In genomic region chr19:6936299-6936698, GRCm38 (mm10) we compare ENCODE assay signal across 11 mouse cellular contexts. TPM values are rescaled to one million over a fixed set of nuclear protein-coding genes. Genes with fewer than 3 reads are reported as not detected.
A peak's percentile ranks its signal among the peaks of the same experiment; 100 is the strongest.
DNase-seq lines count a peak whose midpoint lies in the region; ATAC-seq and TF ChIP-seq lines count a peak whose summit lies in the region.
"Had no signal": no experiment of that assay in that cellular context is flagged by ENCODE, and none has a peak within 500 bp of the region (broad histone marks: within the 10 kb centered on the region; RNA-seq: fewer than 3 reads in every experiment).

No protein-coding gene starts in this region.

- no peak for TF ChIP-seq EP300 in liver, postnatal 0 days (IDR thresholded peaks at IDR 0.05; ENCODE audit: low read depth)
- TF ChIP-seq EP300 in MEL (IDR thresholded peaks at IDR 0.05; ENCODE audit: low read depth in 1 of 2, low read length in 2 of 2): no peak

- peak; percentile 56 for TF ChIP-seq RAD21 in MEL (IDR thresholded peaks at IDR 0.05; ENCODE audit: low read depth, low read length)

- no peak for ATAC-seq in cerebellum, adult (ENCODE audit: insufficient number of reproducible peaks, low FRiP score, low TSS enrichment)
- no peak for ATAC-seq in liver, postnatal 0 days

- peak; percentile 67 for TF ChIP-seq CTCF in liver, postnatal 0 days (IDR thresholded peaks at IDR 0.05; ENCODE audit: low read depth)
- TF ChIP-seq CTCF in MEL (IDR thresholded peaks at IDR 0.05 in 2 of 3, conservative IDR thresholded peaks at IDR 0.05 in 1 of 3; ENCODE audit: control insufficient read depth in 1 of 3, insufficient read depth in 1 of 3, low read depth in 2 of 3, low read length in 3 of 3, poor library complexity in 1 of 3, severe bottlenecking in 1 of 3): peak; percentile 54 to 72 (median 56)

- peak; percentile 59 to 64 for DNase-seq in cerebellum, postnatal 10 days
- DNase-seq in liver, postnatal 0 days: peak; percentile 54
- no peak for DNase-seq in liver
- peak; percentile 59 for DNase-seq in MEL (ENCODE audit: low read depth, low spot score)
- peak; percentile 58 for DNase-seq in naive thymus-derived CD4-positive, alpha-beta T cell, adult 2 months (ENCODE audit: low read depth)
- DNase-seq in Muller cell, postnatal 12 days (ENCODE audit: inconsistent ontology term): no peak
- no peak for DNase-seq in right cerebral cortex, postnatal 36 days (ENCODE audit: low spot score in 2 of 2)
- DNase-seq: gastrocnemius, postnatal 14 days had no signal

- no peak overlapping the region for H3K4me3 ChIP-seq in liver, postnatal 0 days (ENCODE audit: low read depth, low read length)
- no peak overlapping the region for H3K4me3 ChIP-seq in MEL (ENCODE audit: control insufficient read depth in 1 of 2, insufficient read depth in 1 of 2, low read depth in 2 of 2, low read length in 2 of 2)
- H3K4me3 ChIP-seq: hindbrain, embryonic 15.5 days; megakaryocyte, embryonic 14.5 days had no signal

- no peak overlapping the region for H3K4me2 ChIP-seq in liver, postnatal 0 days (ENCODE audit: low read depth, low read length)
- H3K4me2 ChIP-seq: hindbrain, embryonic 15.5 days had no signal

- no peaks in the 10 kb centered on the region for H3K9me3 ChIP-seq in liver, postnatal 0 days (ENCODE audit: low read length)
- H3K9me3 ChIP-seq in MEL (replicated peaks; ENCODE audit: insufficient read depth, low read length): no peaks in the 10 kb centered on the region
- H3K9me3 ChIP-seq: hindbrain, embryonic 15.5 days; megakaryocyte, embryonic 14.5 days had no signal

- H3K27me3 ChIP-seq in liver, postnatal 0 days (ENCODE audit: insufficient read depth, low read length): peaks cover 48% of the 10 kb centered on the region
- H3K27me3 ChIP-seq in MEL (ENCODE audit: control insufficient read depth in 1 of 2, insufficient read depth in 2 of 2, low read length in 2 of 2): no peaks in the 10 kb centered on the region

- H3K9ac ChIP-seq in liver, postnatal 0 days (replicated peaks): no peak overlapping the region
- no peak overlapping the region for H3K9ac ChIP-seq in MEL (ENCODE audit: control insufficient read depth, low read depth, low read length, poor library complexity, severe bottlenecking)
- H3K9ac ChIP-seq: hindbrain, embryonic 15.5 days had no signal

- H3K4me1 ChIP-seq in liver, postnatal 0 days (ENCODE audit: insufficient read depth): peaks cover 15% of the 10 kb centered on the region
- H3K4me1 ChIP-seq in MEL (ENCODE audit: control insufficient read depth in 1 of 2, insufficient read depth in 2 of 2, low read length in 2 of 2): peaks cover 0 to 6% of the 10 kb centered on the region in 2 experiments; a peak in 2 of 4 replicates

- TF ChIP-seq POLR2A in MEL (IDR thresholded peaks at IDR 0.05; ENCODE audit: control insufficient read depth in 1 of 2, insufficient read depth in 1 of 2, low read depth in 1 of 2, low read length in 2 of 2, poor library complexity in 1 of 2): no peak

- H3K27ac ChIP-seq in liver, postnatal 0 days (ENCODE audit: low read depth): no peak overlapping the region
- no peak overlapping the region for H3K27ac ChIP-seq in MEL (ENCODE audit: control insufficient read depth, low read depth, low read length)
- H3K27ac ChIP-seq: hindbrain, embryonic 15.5 days had no signal

- WGBS in liver, postnatal 0 days (ENCODE audit: insufficient replicate concordance): 29% methylated on average over 3 of the region's 3 CpGs

- peaks cover 3% of the 10 kb centered on the region; the same call in 1 of the 2 replicates for H3K79me2 ChIP-seq in MEL (ENCODE audit: control insufficient read depth, insufficient read depth, low read length, poor library complexity)

- H3K36me3 ChIP-seq in liver, postnatal 0 days (replicated peaks; ENCODE audit: insufficient read depth, low read length): no peaks in the 10 kb centered on the region
- peaks cover 0 to 2% of the 10 kb centered on the region in 2 experiments; a peak in 1 of 4 replicates for H3K36me3 ChIP-seq in MEL (ENCODE audit: control insufficient read depth in 1 of 2, insufficient read depth in 2 of 2, low read length in 2 of 2)
- H3K36me3 ChIP-seq: hindbrain, embryonic 15.5 days had no signal

TF ChIP-seq in MEL, 35 proteins besides CTCF, POLR2A, EP300 and RAD21:
- TF ChIP-seq SMC3 (IDR thresholded peaks at IDR 0.05; ENCODE audit: low read depth, low read length): peak; percentile 56
- TF ChIP-seq JUND (IDR thresholded peaks at IDR 0.05; ENCODE audit: low read depth, low read length): no peak
- TF ChIP-seq ZKSCAN1 (IDR thresholded peaks at IDR 0.05; ENCODE audit: low read depth, low read length): peak; percentile 93; the same call in 1 of the 2 replicates

RNA-seq across cellular contexts. Expression of gene Kcnk4, which starts 2.0 kb away (rescaled TPM):
- 0.06 and 0.09 TPM in 2 replicates for polyA plus RNA-seq in liver, postnatal 0 days (2015; fragmentation: Nextera tagmentation; extraction: Ambion mirVana)
- total RNA-seq in MEL (2012; rRNA removed): 0.15 TPM in 1 of 2 replicates, not detected in the other
- 1 to 10 TPM in 1 of 2 experiments, not detected in 1; 1.8 TPM for polyA plus RNA-seq in MEL (2012; ENCODE audit: insufficient read depth in 1 of 2, insufficient read length in 2 of 2, low read depth in 1 of 2, low replicate concordance in 2 of 2, missing spikeins in 1 of 2)
- total RNA-seq: gastrocnemius, postnatal 14 days had no signal

RNA-seq across cellular contexts. Expression of gene Bad, which starts 5.4 kb away (rescaled TPM):
- polyA plus RNA-seq in liver, postnatal 0 days (2015; fragmentation: Nextera tagmentation; extraction: Ambion mirVana): 29.9 and 30.6 TPM in 2 replicates
- total RNA-seq in MEL (2012; rRNA removed): 37.7 and 51.7 TPM in 2 replicates
- polyA plus RNA-seq in MEL (2012; ENCODE audit: insufficient read depth in 1 of 2, insufficient read length in 2 of 2, low read depth in 1 of 2, low replicate concordance in 2 of 2, missing spikeins in 1 of 2): 10 to 100 TPM in 1 of 2 experiments, not detected in 1; 69.7 TPM

RNA-seq across cellular contexts. Expression of gene Gpr137, which starts 6.0 kb away (rescaled TPM):
- polyA plus RNA-seq in liver, postnatal 0 days (2015; fragmentation: Nextera tagmentation; extraction: Ambion mirVana): 8.9 and 10.2 TPM in 2 replicates
- 21.3 and 27.1 TPM in 2 replicates for total RNA-seq in MEL (2012; rRNA removed)
- 10 to 100 TPM in 1 of 2 experiments, not detected in 1; 35.3 TPM for polyA plus RNA-seq in MEL (2012; ENCODE audit: insufficient read depth in 1 of 2, insufficient read length in 2 of 2, low read depth in 1 of 2, low replicate concordance in 2 of 2, missing spikeins in 1 of 2)

RNA-seq across cellular contexts. Expression of gene Catsperz, which starts 11.1 kb away (rescaled TPM):
- 0.81 TPM in 2 replicates for polyA plus RNA-seq in liver, postnatal 0 days (2015; fragmentation: Nextera tagmentation; extraction: Ambion mirVana)
- 0.65 TPM in 1 of 2 replicates, not detected in the other for total RNA-seq in MEL (2012; rRNA removed)
- 1 to 10 TPM in 1 of 2 experiments, not detected in 1; 2.4 TPM for polyA plus RNA-seq in MEL (2012; ENCODE audit: insufficient read depth in 1 of 2, insufficient read length in 2 of 2, low read depth in 1 of 2, low replicate concordance in 2 of 2, missing spikeins in 1 of 2)
- total RNA-seq: gastrocnemius, postnatal 14 days had no signal

RNA-seq across cellular contexts. Expression of gene Esrra, which starts 14.7 kb away (rescaled TPM):
- 7.7 and 8.2 TPM in 2 replicates for polyA plus RNA-seq in liver, postnatal 0 days (2015; fragmentation: Nextera tagmentation; extraction: Ambion mirVana)
- 30.5 and 40.9 TPM in 2 replicates for total RNA-seq in MEL (2012; rRNA removed)
- polyA plus RNA-seq in MEL (2012; ENCODE audit: insufficient read depth in 1 of 2, insufficient read length in 2 of 2, low read depth in 1 of 2, low replicate concordance in 2 of 2, missing spikeins in 1 of 2): 10 to 100 TPM in 1 of 2 experiments, not detected in 1; 32.5 TPM

Comparison
In these comparisons a context has a peak if more than half of its experiments do, and no peak if none do; other contexts are left out.
1. DNase-seq: peak in cerebellum, postnatal 10 days (2 of 2), liver, postnatal 0 days (single experiment), MEL (single experiment) and naive thymus-derived CD4-positive, alpha-beta T cell, adult 2 months (single experiment); none in liver (single experiment), Muller cell, postnatal 12 days (single experiment) and right cerebral cortex, postnatal 36 days (0 of 2).